Mouse (Mus musculus): Measurements from ENCODE around the gene Sntg2. TPM values are rescaled to one million over a fixed set of nuclear protein-coding genes. Genes with fewer than 3 reads are reported as not detected.

Sntg2 gene
- total and polyA plus RNA-seq, 2 experiments from 2014 or later, result 4.1 to 5.3 TPM

- no peak overlapping the region for H3K4me3 ChIP-seq (ENCODE audit: low read length)
- no peak overlapping the region for H3K4me2 ChIP-seq (ENCODE audit: low read depth, low read length)
- H3K9ac ChIP-seq (replicated peaks; ENCODE audit: low read length), result no peak overlapping the region
- WGBS, result 9% methylated on average over 6 of the region's 6 CpGs
- peaks cover 14% of the 10 kb centered on the region; the same call in 1 of the 2 replicates for H3K4me1 ChIP-seq (ENCODE audit: insufficient read depth, low read length)
- no peaks in the 10 kb centered on the region for H3K36me3 ChIP-seq (ENCODE audit: insufficient read depth, low read length)
- TF ChIP-seq CTCF (IDR thresholded peaks at IDR 0.05; ENCODE audit: low read depth), result peak; percentile 98
- DNase-seq (ENCODE audit: low spot score) (peak; percentile 92), ATAC-seq (peak; percentile 67)
- no peaks in the 10 kb centered on the region for H3K9me3 ChIP-seq (ENCODE audit: low read length)
- no peaks in the 10 kb centered on the region for H3K27me3 ChIP-seq (ENCODE audit: insufficient read depth, low read length)
- H3K27ac ChIP-seq, result no peak overlapping the region
Observed at GRCm38 (mm10) chr12:30369786-30370185, 3.4 kb downstream of the Sntg2 start.

- H3K4me3 ChIP-seq (ENCODE audit: low read length), result no peak overlapping the region
- ATAC-seq (no peak), DNase-seq (ENCODE audit: low spot score) (no peak)
- 68% methylated on average over 6 of the region's 6 CpGs for WGBS
- no peaks in the 10 kb centered on the region for H3K27me3 ChIP-seq (ENCODE audit: insufficient read depth, low read length)
- H3K4me2 ChIP-seq (ENCODE audit: low read depth, low read length), result no peak overlapping the region
- TF ChIP-seq CTCF (IDR thresholded peaks at IDR 0.05; ENCODE audit: low read depth), result no peak
- no peak overlapping the region for H3K27ac ChIP-seq
- no peaks in the 10 kb centered on the region for H3K9me3 ChIP-seq (ENCODE audit: low read length)
- no peak overlapping the region for H3K9ac ChIP-seq (replicated peaks; ENCODE audit: low read length)
- no peaks in the 10 kb centered on the region for H3K36me3 ChIP-seq (ENCODE audit: insufficient read depth, low read length)
- H3K4me1 ChIP-seq (ENCODE audit: insufficient read depth, low read length), result peaks cover 14% of the 10 kb centered on the region; the same call in 1 of the 2 replicates
Observed at GRCm38 (mm10) chr12:30369141-30369540, 4.0 kb downstream of the Sntg2 start.

- no peak overlapping the region for H3K9ac ChIP-seq (replicated peaks; ENCODE audit: low read length)
- no peaks in the 10 kb centered on the region for H3K36me3 ChIP-seq (ENCODE audit: insufficient read depth, low read length)
- no peaks in the 10 kb centered on the region for H3K27me3 ChIP-seq (ENCODE audit: insufficient read depth, low read length)
- no peak overlapping the region for H3K4me2 ChIP-seq (ENCODE audit: low read depth, low read length)
- H3K27ac ChIP-seq, result no peak overlapping the region
- H3K9me3 ChIP-seq (ENCODE audit: low read length), result no peaks in the 10 kb centered on the region
- no peaks in the 10 kb centered on the region for H3K4me1 ChIP-seq (ENCODE audit: insufficient read depth, low read length)
- H3K4me3 ChIP-seq (ENCODE audit: low read length), result no peak overlapping the region
- ATAC-seq (no peak), DNase-seq (ENCODE audit: low spot score) (no peak)
- 89% methylated on average over 2 of the region's 2 CpGs for WGBS
- TF ChIP-seq CTCF (IDR thresholded peaks at IDR 0.05; ENCODE audit: low read depth), result no peak
Observed at GRCm38 (mm10) chr12:30362306-30362705, 10.9 kb downstream of the Sntg2 start.

- no peaks in the 10 kb centered on the region for H3K9me3 ChIP-seq (ENCODE audit: low read length)
- no peak overlapping the region for H3K4me2 ChIP-seq (ENCODE audit: low read depth, low read length)
- no peaks in the 10 kb centered on the region for H3K36me3 ChIP-seq (ENCODE audit: insufficient read depth, low read length)
- H3K4me1 ChIP-seq (ENCODE audit: insufficient read depth, low read length), result no peaks in the 10 kb centered on the region
- H3K9ac ChIP-seq (replicated peaks; ENCODE audit: low read length), result no peak overlapping the region
- TF ChIP-seq CTCF (IDR thresholded peaks at IDR 0.05; ENCODE audit: low read depth), result no peak
- H3K27ac ChIP-seq, result no peak overlapping the region
- DNase-seq (ENCODE audit: low spot score), result no peak
- H3K4me3 ChIP-seq (ENCODE audit: low read length), result no peak overlapping the region
- 42% methylated on average over 6 of the region's 6 CpGs for WGBS
- H3K27me3 ChIP-seq (ENCODE audit: insufficient read depth, low read length), result no peaks in the 10 kb centered on the region
- no peak for ATAC-seq
Observed at GRCm38 (mm10) chr12:30357666-30358065, 15.5 kb downstream of the Sntg2 start.

- no peak for ATAC-seq
Observed at GRCm38 (mm10) chr12:30352393-30352792, 20.8 kb downstream of the Sntg2 start.

GRCm38 (mm10) chr12:30348036-30348435, 25.1 kb downstream of the Sntg2 start:
- Histone ChIP-seq H3K4me2 (ENCODE audit: low read depth, low read length) (no peak overlapping the region), H3K36me3 (ENCODE audit: insufficient read depth, low read length) (no peaks in the 10 kb centered on the region), H3K27me3 (ENCODE audit: insufficient read depth, low read length) (no peaks in the 10 kb centered on the region), H3K4me3 (ENCODE audit: low read length) (no peak overlapping the region), H3K9ac (replicated peaks; ENCODE audit: low read length) (no peak overlapping the region), H3K27ac (no peak overlapping the region), H3K4me1 (ENCODE audit: insufficient read depth, low read length) (no peaks in the 10 kb centered on the region), H3K9me3 (ENCODE audit: low read length) (no peaks in the 10 kb centered on the region)
- WGBS, result 54% methylated on average over 1 of the region's 1 CpGs
- ATAC-seq (no peak), DNase-seq (ENCODE audit: low spot score) (no peak)
- TF ChIP-seq CTCF (IDR thresholded peaks at IDR 0.05; ENCODE audit: low read depth), result no peak

More at GRCm38 (mm10) chr12:30352393-30352792, 20.8 kb downstream of the Sntg2 start:
- H3K36me3 ChIP-seq (ENCODE audit: insufficient read depth, low read length), result no peaks in the 10 kb centered on the region
- DNase-seq (ENCODE audit: low spot score), result no peak
- H3K27me3 ChIP-seq (ENCODE audit: insufficient read depth, low read length), result no peaks in the 10 kb centered on the region
- H3K4me1 ChIP-seq (ENCODE audit: insufficient read depth, low read length), result no peaks in the 10 kb centered on the region
- H3K27ac ChIP-seq, result no peak overlapping the region
- H3K9ac ChIP-seq (replicated peaks; ENCODE audit: low read length), result no peak overlapping the region
- H3K9me3 ChIP-seq (ENCODE audit: low read length), result no peaks in the 10 kb centered on the region
- 50% methylated on average over 2 of the region's 2 CpGs for WGBS
- no peak overlapping the region for H3K4me3 ChIP-seq (ENCODE audit: low read length)
- no peak for TF ChIP-seq CTCF (IDR thresholded peaks at IDR 0.05; ENCODE audit: low read depth)
- no peak overlapping the region for H3K4me2 ChIP-seq (ENCODE audit: low read depth, low read length)

- Histone ChIP-seq H3K27ac (no peak overlapping the region), H3K4me1 (ENCODE audit: insufficient read depth, low read length) (no peaks in the 10 kb centered on the region), H3K27me3 (ENCODE audit: insufficient read depth, low read length) (no peaks in the 10 kb centered on the region), H3K9ac (replicated peaks; ENCODE audit: low read length) (no peak overlapping the region), H3K9me3 (ENCODE audit: low read length) (no peaks in the 10 kb centered on the region), H3K4me3 (ENCODE audit: low read length) (no peak overlapping the region), H3K36me3 (ENCODE audit: insufficient read depth, low read length) (no peaks in the 10 kb centered on the region), H3K4me2 (ENCODE audit: low read depth, low read length) (no peak overlapping the region)
- DNase-seq (ENCODE audit: low spot score) (no peak), ATAC-seq (no peak)
- WGBS, result 70% methylated on average over 4 of the region's 4 CpGs
- no peak for TF ChIP-seq CTCF (IDR thresholded peaks at IDR 0.05; ENCODE audit: low read depth)
Observed at GRCm38 (mm10) chr12:30347284-30347683, 25.9 kb downstream of the Sntg2 start.

Measured in hindbrain, postnatal 0 days (tissue).